Mouse (Mus musculus) embryonic facial prominence, embryonic 11.5 days (tissue): ENCODE results near the gene Lrrc75a. TPM values are rescaled to one million over a fixed set of nuclear protein-coding genes. Genes with fewer than 3 reads are reported as not detected.
A peak's percentile ranks its signal among the peaks of the same experiment; 100 is the strongest.

Experiments used
- ATAC-seq: fragments of 200-750 bp; cut with Nextera tagmentation; replicated peaks from 2 replicates; pipeline ENCODE4 v1.8.0; 2017; ENCODE audit warnings: low read depth; ENCODE audit not compliant: insufficient number of reproducible peaks, low FRiP score, low TSS enrichment
- DNase-seq: peaks from one replicate; pipeline ENCODE4 v3.0.0-alpha.2; 2015; ENCODE audit warnings: low spot score
- H3K27ac ChIP-seq: fragments of 300-500 bp; sonication (generic); replicated peaks from 2 replicates; pipeline ENCODE4 v1.5.1; 2014; ENCODE audit warnings: mild to moderate bottlenecking, low read depth, low read length, control low read depth
- H3K27me3 ChIP-seq: fragments of 300-500 bp; sonication (generic); 2 replicates; pipeline ENCODE4 v1.6.1; 2014; ENCODE audit warnings: mild to moderate bottlenecking, low read length, moderate library complexity, mixed read lengths; ENCODE audit not compliant: control insufficient read depth, insufficient read depth
- H3K36me3 ChIP-seq: fragments of 300-500 bp; sonication (generic); replicated peaks from 2 replicates; pipeline ENCODE4 v1.6.1; 2014; ENCODE audit warnings: low read depth, mild to moderate bottlenecking, low read length, moderate library complexity, mixed read lengths; ENCODE audit not compliant: control insufficient read depth, insufficient read depth
- H3K4me1 ChIP-seq: fragments of 300-500 bp; sonication (generic); 2 replicates; pipeline ENCODE4 v1.6.1; 2014; ENCODE audit warnings: low read length, mixed read lengths; ENCODE audit not compliant: control insufficient read depth, insufficient read depth
- H3K4me2 ChIP-seq: fragments of 300-500 bp; sonication (generic); 2 replicates; pipeline ENCODE4 v1.6.1; 2014; ENCODE audit warnings: low read depth, mild to moderate bottlenecking, control low read depth, low read length, moderate library complexity
- H3K4me3 ChIP-seq: fragments of 300-500 bp; sonication (generic); 2 replicates; pipeline ENCODE4 v1.5.1; 2014; ENCODE audit warnings: low read depth, low read length, control low read depth
- H3K9ac ChIP-seq: fragments of 300-500 bp; sonication (generic); replicated peaks from 2 replicates; pipeline ENCODE4 v1.6.1; 2014; ENCODE audit warnings: mild to moderate bottlenecking, control low read depth, low read length
- H3K9me3 ChIP-seq: fragments of 300-500 bp; sonication (generic); replicated peaks from 2 replicates; pipeline ENCODE4 v1.6.1; 2016; ENCODE audit warnings: mild to moderate bottlenecking, low read length, inconsistent platforms, mixed read lengths; ENCODE audit not compliant: control insufficient read depth
- WGBS: fragments of 180-500 bp; shearing (Covaris S2); extraction: QIAGEN DNeasy Blood & Tissue Kit; methylation state at CpG from one replicate; pipeline ENCODE4 v1.1.7; 2014; 5-methylcytosine and 5-hydroxymethylcytosine counted together
- polyA plus RNA-seq: library from polyadenylated mRNA; unstranded; fragments of >200 nt; fragmentation: Nextera tagmentation; extraction: Ambion mirVana; gene quantifications from 2 replicates; pipeline ENCODE4 v1.2.1, GENCODE M21; 2014

Lrrc75a gene
- polyA plus RNA-seq, 1 experiment from 2014 or later = 14.2 TPM

- WGBS = 81% methylated on average over 10 of the region's 10 CpGs
- ATAC-seq = no peak
- Histone ChIP-seq H3K9ac (no peak overlapping the region), H3K4me3 (no peak overlapping the region), H3K36me3 (peaks cover 10% of the 10 kb centered on the region), H3K27me3 (no peaks in the 10 kb centered on the region), H3K4me1 (no peaks in the 10 kb centered on the region; the same call in 1 of the 2 replicates), H3K4me2 (no peak overlapping the region), H3K27ac (no peak overlapping the region), H3K9me3 (no peaks in the 10 kb centered on the region)
- no peak for DNase-seq
Observed at GRCm38 (mm10) chr11:62608826-62609675, 39.3 kb downstream of the Lrrc75a start.

- no peak for DNase-seq
- no peaks in the 10 kb centered on the region for H3K9me3 ChIP-seq
- no peak overlapping the region for H3K27ac ChIP-seq
- H3K4me2 ChIP-seq = no peak overlapping the region
- no peaks in the 10 kb centered on the region; the same call in 1 of the 2 replicates for H3K4me1 ChIP-seq
- H3K36me3 ChIP-seq = peaks cover 12% of the 10 kb centered on the region
- no peaks in the 10 kb centered on the region for H3K27me3 ChIP-seq
- no peak overlapping the region for H3K4me3 ChIP-seq
- no peak overlapping the region for H3K9ac ChIP-seq
- no peak for ATAC-seq
- 82% methylated on average over 1 of the region's 1 CpGs for WGBS
Observed at GRCm38 (mm10) chr11:62607952-62608201, 40.4 kb downstream of the Lrrc75a start.

- Histone ChIP-seq H3K9me3 (no peaks in the 10 kb centered on the region), H3K27me3 (no peaks in the 10 kb centered on the region), H3K4me3 (no peak overlapping the region), H3K36me3 (peaks cover 12% of the 10 kb centered on the region), H3K9ac (no peak overlapping the region), H3K4me1 (no peaks in the 10 kb centered on the region; the same call in 1 of the 2 replicates), H3K4me2 (no peak overlapping the region), H3K27ac (no peak overlapping the region)
- 73% methylated on average over 10 of the region's 10 CpGs for WGBS
- ATAC-seq (no peak), DNase-seq (no peak)
Observed at GRCm38 (mm10) chr11:62607170-62607951, 41.0 kb downstream of the Lrrc75a start.

- H3K4me3 ChIP-seq = no peak overlapping the region
- no peaks in the 10 kb centered on the region; the same call in 1 of the 2 replicates for H3K4me1 ChIP-seq
- peak; percentile 18 for DNase-seq
- 71% methylated on average over 10 of the region's 10 CpGs for WGBS
- no peak overlapping the region for H3K9ac ChIP-seq
- ATAC-seq = no peak
- H3K4me2 ChIP-seq = no peak overlapping the region
- no peak overlapping the region for H3K27ac ChIP-seq
- peaks cover 12% of the 10 kb centered on the region for H3K36me3 ChIP-seq
- H3K27me3 ChIP-seq = no peaks in the 10 kb centered on the region
- no peaks in the 10 kb centered on the region for H3K9me3 ChIP-seq
Observed at GRCm38 (mm10) chr11:62606299-62607169, 41.8 kb downstream of the Lrrc75a start.

- H3K9me3 ChIP-seq = no peaks in the 10 kb centered on the region
- no peak overlapping the region for H3K4me3 ChIP-seq
- no peaks in the 10 kb centered on the region; the same call in 1 of the 2 replicates for H3K4me1 ChIP-seq
- peak overlapping the region; percentile 22 for H3K9ac ChIP-seq
- H3K36me3 ChIP-seq = peaks cover 12% of the 10 kb centered on the region
- H3K27ac ChIP-seq = no peak overlapping the region
- H3K27me3 ChIP-seq = no peaks in the 10 kb centered on the region
- DNase-seq (no peak), ATAC-seq (no peak)
- 44% methylated on average over 10 of the region's 10 CpGs for WGBS
- H3K4me2 ChIP-seq = peak overlapping the region; percentile 19; the same call in 1 of the 2 replicates
Observed at GRCm38 (mm10) chr11:62605619-62606298, 42.6 kb downstream of the Lrrc75a start.

DNA sequence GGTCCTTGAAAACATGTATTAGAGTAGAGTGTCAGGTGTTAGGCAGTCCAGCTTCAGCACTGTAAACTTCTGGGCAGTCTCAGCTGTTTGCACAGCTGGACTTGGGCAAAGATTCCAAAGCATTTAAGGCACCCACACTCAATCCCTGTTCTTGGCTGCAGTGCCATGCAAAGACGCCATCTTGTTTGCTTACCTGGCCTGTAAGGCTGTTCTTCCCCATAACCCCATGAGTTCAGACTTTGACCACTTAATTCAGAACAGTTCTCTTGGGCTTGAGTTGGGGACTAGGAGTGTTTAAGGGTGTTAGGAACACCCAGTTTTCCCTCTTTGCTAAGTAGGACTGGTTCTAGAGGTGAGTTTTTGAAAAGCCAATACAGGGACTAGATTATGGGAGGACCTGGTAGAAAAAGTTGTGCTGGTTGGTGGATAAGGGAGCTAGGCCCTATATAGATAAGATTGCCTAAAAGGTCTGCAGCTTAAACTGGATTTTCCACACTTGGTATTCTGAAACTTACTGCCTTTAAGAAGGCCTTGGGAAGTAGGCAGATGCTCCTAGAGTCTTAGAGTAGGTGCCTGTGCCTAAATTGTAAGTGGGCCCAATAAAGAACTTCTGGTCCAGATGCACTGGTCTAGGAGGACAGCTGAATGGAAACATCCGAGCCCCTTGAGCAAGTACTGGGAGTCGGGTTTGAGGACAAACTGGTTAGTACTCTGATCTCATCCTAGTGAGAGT lies 43.3 kb downstream of the Lrrc75a start:
- Histone ChIP-seq H3K4me1 (no peaks in the 10 kb centered on the region; the same call in 1 of the 2 replicates), H3K9me3 (no peaks in the 10 kb centered on the region), H3K36me3 (peaks cover 12% of the 10 kb centered on the region), H3K27me3 (no peaks in the 10 kb centered on the region), H3K27ac (no peak overlapping the region), H3K4me3 (peak overlapping the region; percentile 85), H3K4me2 (peak overlapping the region; percentile 75), H3K9ac (peak overlapping the region; percentile 22)
- peak; percentile 19 for DNase-seq
- ATAC-seq = no peak
- WGBS = 23% methylated on average over 3 of the region's 3 CpGs
